ENCODE assay signal across 17 mouse cellular contexts in genomic region chr12:32449373-32449772, GRCm38 (mm10).
"Had no signal": no experiment of that assay in that cellular context is flagged by ENCODE, and none has a peak within 500 bp of the region (broad histone marks: within the 10 kb centered on the region; RNA-seq: fewer than 3 reads in every experiment).

No protein-coding gene starts in this region.

- H3K4me1 ChIP-seq: neural tube, embryonic 12.5 days; neural tube, embryonic 13.5 days; neural tube, embryonic 15.5 days; stomach, embryonic 15.5 days had no signal

- H3K27ac ChIP-seq: neural tube, embryonic 12.5 days; neural tube, embryonic 13.5 days; neural tube, embryonic 15.5 days; stomach, embryonic 15.5 days; stomach, postnatal 0 days had no signal

- H3K4me3 ChIP-seq: neural tube, embryonic 12.5 days; neural tube, embryonic 13.5 days; neural tube, embryonic 15.5 days; stomach, embryonic 15.5 days had no signal

- H3K9me3 ChIP-seq: neural tube, embryonic 12.5 days; neural tube, embryonic 13.5 days; neural tube, embryonic 15.5 days; stomach, embryonic 15.5 days had no signal

- H3K9ac ChIP-seq: neural tube, embryonic 12.5 days; neural tube, embryonic 13.5 days; neural tube, embryonic 15.5 days; stomach, embryonic 15.5 days had no signal

- DNase-seq: retina, postnatal 1 day; right cerebral cortex, adult 18-20 months; right cerebral cortex, postnatal 14 days; right cerebral cortex, postnatal 25 days; right cerebral cortex, postnatal 4 days; spleen, adult 18-20 months; thymus, adult 18-20 months; thymus, adult 2 months; thymus, postnatal 14 days; thymus, postnatal 25 days; thymus, postnatal 36 days; thymus, postnatal 4 days had no signal

- H3K4me2 ChIP-seq: neural tube, embryonic 12.5 days; neural tube, embryonic 13.5 days; neural tube, embryonic 15.5 days; stomach, embryonic 15.5 days had no signal

- H3K27me3 ChIP-seq: neural tube, embryonic 12.5 days; neural tube, embryonic 13.5 days; neural tube, embryonic 15.5 days; stomach, embryonic 15.5 days had no signal

- H3K36me3 ChIP-seq: neural tube, embryonic 12.5 days; neural tube, embryonic 13.5 days; neural tube, embryonic 15.5 days; stomach, embryonic 15.5 days had no signal
